Mouse (Mus musculus): ENCODE results near the gene Cfap20.

DNA sequence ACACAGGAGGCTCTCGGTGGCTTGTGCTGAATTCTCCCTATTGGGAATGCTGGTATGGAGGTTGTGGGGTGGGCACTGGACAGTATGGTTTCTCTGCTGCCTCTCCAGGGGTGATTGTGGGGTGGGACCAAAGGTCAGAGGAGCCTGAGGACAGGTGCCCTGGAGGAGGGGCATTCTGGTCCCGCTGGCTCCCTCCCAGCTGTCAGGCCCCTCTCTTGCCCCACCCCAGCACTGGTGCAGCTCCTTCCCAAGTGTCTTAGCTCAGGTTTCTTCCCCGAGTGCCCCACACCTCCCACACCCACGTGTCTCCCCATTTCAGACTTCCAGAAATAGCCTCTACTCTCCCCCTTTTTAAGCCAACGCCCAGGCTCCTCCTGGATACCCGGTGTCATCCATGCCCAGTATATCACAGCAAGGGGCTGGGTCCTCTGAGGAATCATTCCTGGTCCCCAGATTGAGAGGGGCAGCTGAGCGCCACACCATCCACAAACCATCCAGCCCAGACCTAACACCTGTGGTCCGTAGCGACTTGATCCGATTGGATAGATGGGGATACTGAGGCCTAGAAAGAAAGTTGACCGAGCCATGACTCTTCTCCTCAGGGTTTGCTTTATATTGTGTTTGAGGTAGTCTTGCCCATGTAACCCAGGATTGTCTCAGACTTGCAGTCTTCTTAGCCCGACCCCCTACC, 58.2 kb downstream of the Cfap20 start:
- TF ChIP-seq CTCF (IDR thresholded peaks at IDR 0.05; ENCODE audit: control insufficient read depth, insufficient read depth, insufficient read length) (no peak), MAX (IDR thresholded peaks at IDR 0.05) (no peak)

All from C2C12 (cell line).